Mouse (Mus musculus) 3134 (cell line): ENCODE data around the gene Llgl2.

Source experiments
- DNase-seq: peaks from one replicate; pipeline ENCODE4 v3.0.0-alpha.2; 2011; ENCODE audit warnings: low spot score; ENCODE audit not compliant: insufficient read length; ENCODE audit errors: extremely low read depth

Gene Llgl2

GRCm38 (mm10) chr11:115823774-115824740, at the start of gene Llgl2:
Gene Llgl2, plus strand, starts transcription at chr11:115824049.
- DNase-seq: peak; percentile 94

GRCm38 (mm10) chr11:115774653-115775052, 49.2 kb upstream of the Llgl2 start:
- DNase-seq: no peak

DNA sequence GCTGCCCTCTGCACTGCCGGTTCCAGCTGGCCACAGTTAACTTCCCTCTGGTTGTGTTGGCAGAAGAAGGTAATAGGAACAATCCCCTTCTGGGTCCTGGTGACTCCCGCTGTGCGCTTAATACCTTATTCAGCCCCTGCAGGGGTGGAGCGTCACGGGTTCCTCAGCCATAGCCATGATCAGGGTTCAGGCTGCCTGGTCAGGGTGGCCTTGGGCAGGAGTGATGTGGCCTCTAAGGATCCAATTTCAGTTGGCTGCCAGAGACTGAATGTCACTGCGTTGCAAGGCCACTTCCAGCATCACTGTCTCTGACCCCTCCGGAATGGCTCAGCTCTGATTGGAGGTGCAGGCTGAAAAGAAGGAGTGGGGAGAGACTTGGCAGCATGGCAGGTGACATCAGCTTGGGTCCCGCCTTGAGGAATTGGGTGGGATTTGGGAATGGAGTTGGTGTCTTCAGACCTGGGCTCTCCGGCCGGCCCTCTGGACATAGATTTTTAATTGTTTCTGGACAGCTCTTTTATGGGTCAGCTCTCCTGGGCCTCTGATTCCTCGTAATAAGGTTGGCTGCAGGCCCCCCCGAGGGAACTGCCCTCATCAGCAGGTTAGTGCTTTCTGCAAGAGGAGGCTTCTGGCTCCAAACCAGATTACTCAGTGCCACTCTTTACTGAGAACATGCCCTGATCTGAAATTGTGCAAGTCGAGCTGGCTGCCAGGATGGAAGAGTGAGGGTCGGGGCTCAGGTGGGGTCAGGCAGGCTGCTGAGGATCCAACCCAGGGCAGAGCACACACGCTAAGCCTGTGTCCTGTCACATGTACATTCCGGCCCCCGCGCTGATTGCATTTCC, 47.8 kb upstream of the Llgl2 start:
- DNase-seq: peak; percentile 69

GRCm38 (mm10) chr11:115776954-115777353, 46.9 kb upstream of the Llgl2 start:
- no peak for DNase-seq

DNA sequence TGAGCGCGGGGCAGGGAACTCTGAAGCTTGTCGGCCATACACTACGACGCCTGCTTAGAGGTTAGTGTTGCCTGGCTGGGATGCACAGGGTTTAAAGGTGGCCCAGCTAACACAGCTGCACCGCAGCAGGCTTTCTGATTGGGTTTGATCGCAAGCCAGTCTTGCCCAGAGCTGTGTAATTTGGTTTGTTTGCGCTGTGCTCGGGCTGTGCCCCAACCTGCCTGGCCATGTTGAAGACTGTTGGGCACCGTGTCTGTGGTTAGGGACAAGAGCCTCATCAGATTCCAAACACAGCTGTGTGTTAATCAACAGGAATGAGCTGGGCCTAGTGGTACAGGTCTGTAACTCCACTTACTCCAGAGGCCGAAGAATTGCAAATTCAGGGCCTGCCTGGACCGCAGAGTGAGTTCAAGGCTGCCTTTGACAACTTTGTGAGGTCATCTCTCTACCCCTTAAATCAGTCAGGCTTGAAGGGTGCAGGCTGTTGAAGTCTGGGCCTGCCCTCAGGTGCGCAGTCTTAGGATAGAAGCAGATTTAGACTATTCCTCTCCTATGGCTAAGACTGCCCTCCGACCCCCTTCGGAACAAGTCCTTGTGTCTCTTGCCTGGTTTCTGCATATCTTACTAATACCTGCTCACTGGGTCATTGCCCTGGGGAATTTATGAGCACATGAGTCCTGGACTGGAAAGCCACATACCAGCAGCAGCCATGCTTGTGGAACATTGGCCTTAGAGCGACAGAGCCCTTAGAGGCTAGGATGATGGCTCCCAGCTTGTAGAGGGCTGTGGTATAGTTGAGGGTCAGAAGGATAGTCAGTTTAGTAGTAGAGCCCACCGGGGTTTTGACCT, 46.1 kb upstream of the Llgl2 start:
- DNase-seq: no peak

DNA sequence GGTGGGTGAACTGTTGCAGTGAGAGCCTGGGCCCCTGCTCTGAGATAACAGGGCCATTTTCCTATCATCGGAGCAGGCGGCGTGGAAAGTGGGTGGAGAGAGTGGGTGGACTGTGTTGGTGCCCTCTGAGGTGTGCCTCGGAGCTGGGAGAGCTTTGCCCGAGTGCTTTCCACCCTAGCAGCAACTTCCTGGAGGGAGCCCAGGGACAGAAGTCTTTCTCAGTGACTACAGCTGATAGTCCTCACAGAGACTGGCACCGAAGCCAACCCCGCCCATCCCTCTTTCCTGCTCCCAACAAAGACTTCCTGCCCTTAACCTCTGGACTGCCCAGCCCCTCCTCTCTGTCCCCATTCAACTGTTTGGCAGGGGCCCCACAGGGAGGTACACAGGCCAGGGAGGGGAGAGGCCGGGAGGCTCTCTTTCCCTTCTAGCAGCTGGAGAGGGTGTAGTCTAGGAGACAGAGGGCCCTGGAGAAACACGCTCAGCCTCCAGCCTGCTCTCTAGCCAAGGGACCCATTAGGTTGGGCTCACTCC, 44.7 kb upstream of the Llgl2 start:
- DNase-seq: peak; percentile 75

- no peak for DNase-seq
Measured at GRCm38 (mm10) chr11:115780141-115781070, 43.4 kb upstream of the Llgl2 start.

DNA sequence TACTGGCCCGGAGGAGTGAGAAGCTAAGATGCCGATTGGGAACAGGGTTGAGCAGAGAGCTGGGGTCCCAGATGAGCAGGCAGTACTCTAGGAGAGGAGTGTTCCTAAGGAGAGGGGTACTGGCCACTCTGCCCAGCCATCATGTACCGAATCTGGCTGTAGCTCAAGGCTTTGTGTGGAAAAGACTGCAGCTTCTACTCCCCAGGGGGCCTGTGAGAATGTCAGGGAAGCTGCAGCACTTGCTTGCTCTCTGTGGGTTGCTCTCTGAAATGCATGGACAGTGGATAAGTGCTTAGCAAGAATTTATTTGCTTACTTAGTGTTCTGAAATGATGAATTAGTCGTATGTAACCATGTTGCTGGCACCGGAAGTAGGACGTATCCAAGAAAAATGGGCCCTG, 37.4 kb upstream of the Llgl2 start:
- DNase-seq: no peak

DNA sequence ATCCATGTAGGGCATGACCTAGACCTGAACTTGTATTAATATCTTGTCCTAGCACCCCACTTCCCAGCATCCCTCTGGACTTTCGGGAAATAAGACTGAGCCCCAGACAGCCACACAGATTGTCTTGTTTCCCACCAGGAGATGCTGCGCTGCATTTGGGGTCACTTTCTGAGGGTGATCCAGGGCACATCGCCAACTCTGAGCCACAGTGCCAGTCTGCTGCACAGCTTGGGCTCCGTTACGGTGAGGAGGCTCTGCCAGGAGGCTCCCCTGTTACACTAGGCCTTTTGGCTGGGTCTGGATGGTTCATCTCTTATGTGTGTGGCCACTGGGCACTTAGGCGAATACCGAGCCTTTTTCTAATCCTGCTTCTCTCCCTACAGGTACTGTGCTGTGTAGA, 34.1 kb upstream of the Llgl2 start:
- no peak for DNase-seq

- no peak for DNase-seq
Measured at GRCm38 (mm10) chr11:115791919-115792318, 31.9 kb upstream of the Llgl2 start.

- DNase-seq: no peak
Measured at GRCm38 (mm10) chr11:115792353-115792752, 31.5 kb upstream of the Llgl2 start.

DNA sequence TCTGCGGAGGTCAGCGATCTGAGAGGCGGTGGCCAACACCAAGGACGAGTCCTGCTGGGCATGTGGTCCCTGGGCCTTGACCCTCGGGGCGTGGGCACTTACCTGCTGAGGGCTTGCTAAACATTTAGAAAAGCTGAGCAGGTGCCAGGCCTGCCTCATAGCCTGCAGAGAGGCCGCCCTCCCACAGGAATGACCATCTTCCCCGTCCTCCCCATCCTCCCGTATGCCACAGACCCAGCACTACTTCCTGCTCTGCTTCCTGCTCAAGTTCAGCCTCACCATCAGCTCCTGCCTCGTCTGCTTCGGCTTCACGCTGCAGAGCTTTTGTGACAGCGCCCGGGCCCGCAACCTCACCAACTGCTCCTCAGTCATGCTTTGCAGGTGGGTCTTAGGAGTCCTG, 27.0 kb upstream of the Llgl2 start:
- no peak for DNase-seq

DNA sequence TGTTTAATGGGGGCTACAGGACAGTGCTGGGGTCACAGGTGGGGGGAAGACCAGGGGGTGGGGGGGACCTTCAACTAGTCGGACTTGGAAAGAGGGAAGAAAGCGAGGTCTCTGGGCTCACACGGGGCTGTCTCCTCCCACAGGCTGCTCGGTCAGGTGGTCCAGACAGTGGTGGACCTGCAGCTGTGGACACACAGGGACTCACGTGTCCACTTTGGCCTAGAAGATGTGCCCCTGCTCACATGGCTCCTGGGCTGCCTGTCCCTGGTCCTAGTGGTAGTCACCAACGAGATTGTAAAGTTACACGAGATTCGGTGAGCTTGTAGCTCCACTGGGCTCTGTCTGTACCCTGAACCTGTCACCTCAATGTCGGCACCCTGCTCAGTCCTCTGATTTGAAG, 26.2 kb upstream of the Llgl2 start:
- DNase-seq: no peak

DNA sequence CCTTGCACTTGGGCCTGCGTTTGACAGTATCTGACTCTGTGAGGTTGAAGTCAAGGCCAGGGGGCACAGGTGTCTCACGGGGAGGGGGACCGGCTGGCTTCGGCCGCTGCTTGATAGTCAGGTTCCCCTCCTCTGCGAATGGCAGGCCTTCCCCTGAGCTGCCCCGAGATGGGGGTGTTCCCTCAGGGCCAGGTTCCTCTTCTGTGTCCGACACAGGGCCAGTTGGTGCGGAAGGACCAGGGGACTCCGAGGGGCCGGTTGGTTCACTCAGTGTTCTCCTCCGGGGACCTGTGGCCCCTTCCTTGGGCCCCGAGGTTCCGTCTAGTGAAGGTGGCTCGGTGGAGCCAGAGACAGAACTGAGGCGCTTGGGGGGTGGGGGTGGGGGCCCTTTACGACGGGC, 22.9 kb upstream of the Llgl2 start:
- DNase-seq: no peak

GRCm38 (mm10) chr11:115803072-115803709, 20.7 kb upstream of the Llgl2 start:
- no peak for DNase-seq

- DNase-seq: no peak
Measured at GRCm38 (mm10) chr11:115805005-115805404, 18.8 kb upstream of the Llgl2 start.

DNA sequence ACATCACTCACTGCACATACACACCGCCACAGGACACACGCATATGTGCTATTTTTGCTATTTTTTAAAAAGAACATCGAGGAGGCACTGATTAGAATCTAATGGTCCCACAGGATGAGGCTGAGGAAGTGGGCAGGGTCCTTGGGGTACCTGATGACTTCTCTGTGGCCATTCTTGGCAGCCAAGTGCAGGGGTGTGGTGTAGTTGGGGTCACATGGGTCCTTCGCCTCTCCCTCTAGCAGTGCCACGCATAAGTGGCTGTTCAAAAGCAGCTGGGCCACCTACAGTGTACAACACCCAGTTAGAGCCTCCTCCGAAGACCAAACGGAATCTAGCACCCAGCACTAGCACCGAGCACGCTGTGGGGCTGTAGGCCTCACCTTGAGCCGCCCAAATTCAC, 17.7 kb upstream of the Llgl2 start:
- DNase-seq: no peak

DNA sequence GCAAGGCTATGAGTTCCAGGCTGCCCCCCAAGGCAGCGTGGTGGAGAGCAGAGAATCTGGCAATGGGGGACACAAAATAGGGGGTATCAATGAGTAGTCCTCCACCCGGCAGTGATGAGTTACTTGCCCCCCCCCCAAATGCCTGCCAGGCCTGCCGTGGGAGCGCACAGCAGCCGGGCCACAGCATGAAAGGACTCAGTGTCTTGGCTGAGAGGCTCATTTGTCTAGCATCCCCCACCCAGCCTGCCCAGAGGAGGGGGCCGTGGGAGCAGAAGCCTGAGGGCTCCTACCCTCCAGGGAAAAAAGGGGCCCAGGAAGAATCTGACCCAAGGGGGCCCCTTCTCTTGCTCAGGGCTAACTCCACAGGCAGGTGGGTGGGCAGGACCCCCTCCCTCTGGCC, 16.5 kb upstream of the Llgl2 start:
- DNase-seq: no peak

- DNase-seq: no peak
Measured at GRCm38 (mm10) chr11:115807971-115808370, 15.9 kb upstream of the Llgl2 start.
